Mouse (Mus musculus): ENCODE measurements around the gene Cdkn2c. TPM values are rescaled to one million over a fixed set of nuclear protein-coding genes. Genes with fewer than 3 reads are reported as not detected.

Gene Cdkn2c
- total and polyA plus RNA-seq, 2 experiments from 2014 or later, result 16.6 to 25.5 TPM

GRCm38 (mm10) chr4:109683561-109683960 lies 16.6 kb upstream of the Cdkn2c start:
- H3K36me3 ChIP-seq (replicated peaks; ENCODE audit: control insufficient read depth, insufficient read depth, low read length), result no peaks in the 10 kb centered on the region
- TF ChIP-seq CTCF (IDR thresholded peaks at IDR 0.05; ENCODE audit: low read depth) (no peak), EP300 (IDR thresholded peaks at IDR 0.05; ENCODE audit: low read depth) (no peak)
- no peak for ATAC-seq (ENCODE audit: insufficient read depth, low read depth)
- H3K27ac ChIP-seq (ENCODE audit: low read depth), result no peak overlapping the region
- no peak overlapping the region for H3K4me3 ChIP-seq (ENCODE audit: low read depth, low read length)
- H3K4me2 ChIP-seq (ENCODE audit: low read depth, low read length), result no peak overlapping the region
- no peak overlapping the region for H3K9ac ChIP-seq (replicated peaks; ENCODE audit: low read depth, low read length)
- H3K9me3 ChIP-seq (replicated peaks; ENCODE audit: control insufficient read depth, low read length), result no peaks in the 10 kb centered on the region
- 0 out of 2 replicates have a peak, but pooled peaks cover 5% of the 10 kb centered on the region for H3K4me1 ChIP-seq (ENCODE audit: control insufficient read depth, insufficient read depth)
- H3K27me3 ChIP-seq (ENCODE audit: control insufficient read depth, insufficient read depth, low read length), result no peaks in the 10 kb centered on the region
- 74% methylated on average over 2 of the region's 2 CpGs for WGBS
- no peak for DNase-seq (ENCODE audit: low spot score)

GRCm38 (mm10) chr4:109677221-109677620 lies 10.2 kb upstream of the Cdkn2c start:
- ATAC-seq (ENCODE audit: insufficient read depth, low read depth), result no peak
- no peaks in the 10 kb centered on the region for H3K27me3 ChIP-seq (ENCODE audit: control insufficient read depth, insufficient read depth, low read length)
- peak overlapping the region; percentile 78 for H3K9ac ChIP-seq (replicated peaks; ENCODE audit: low read depth, low read length)
- peak overlapping the region; percentile 94 for H3K27ac ChIP-seq (ENCODE audit: low read depth)
- TF ChIP-seq CTCF (IDR thresholded peaks at IDR 0.05; ENCODE audit: low read depth) (no peak), EP300 (IDR thresholded peaks at IDR 0.05; ENCODE audit: low read depth) (no peak)
- peak overlapping the region; percentile 74 for H3K4me2 ChIP-seq (ENCODE audit: low read depth, low read length)
- WGBS, result 0% methylated on average over 3 of the region's 3 CpGs
- no peak for DNase-seq (ENCODE audit: low spot score)
- peaks cover 15% of the 10 kb centered on the region; the same call in 1 of the 2 replicates for H3K4me1 ChIP-seq (ENCODE audit: control insufficient read depth, insufficient read depth)
- no peaks in the 10 kb centered on the region for H3K36me3 ChIP-seq (replicated peaks; ENCODE audit: control insufficient read depth, insufficient read depth, low read length)
- H3K9me3 ChIP-seq (replicated peaks; ENCODE audit: control insufficient read depth, low read length), result no peaks in the 10 kb centered on the region
- peak overlapping the region; percentile 86 for H3K4me3 ChIP-seq (ENCODE audit: low read depth, low read length)

- Histone ChIP-seq H3K9me3 (replicated peaks; ENCODE audit: control insufficient read depth, low read length) (no peaks in the 10 kb centered on the region), H3K27me3 (ENCODE audit: control insufficient read depth, insufficient read depth, low read length) (no peaks in the 10 kb centered on the region), H3K4me1 (ENCODE audit: control insufficient read depth, insufficient read depth) (peaks cover 15% of the 10 kb centered on the region; the same call in 1 of the 2 replicates), H3K4me3 (ENCODE audit: low read depth, low read length) (peak within 1 kb of the TSS; percentile 86), H3K27ac (ENCODE audit: low read depth) (peak within 1 kb of the TSS; percentile 94), H3K9ac (replicated peaks; ENCODE audit: low read depth, low read length) (peak within 1 kb of the TSS; percentile 78), H3K4me2 (ENCODE audit: low read depth, low read length) (peak within 1 kb of the TSS; percentile 74), H3K36me3 (replicated peaks; ENCODE audit: control insufficient read depth, insufficient read depth, low read length) (no peaks in the 10 kb centered on the region)
- ATAC-seq (ENCODE audit: insufficient read depth, low read depth), result peak; percentile 97
- WGBS, result under 1% methylated on average over 91 of the region's 107 CpGs
- TF ChIP-seq EP300 (IDR thresholded peaks at IDR 0.05; ENCODE audit: low read depth), result peak; percentile 73
- TF ChIP-seq CTCF (IDR thresholded peaks at IDR 0.05; ENCODE audit: low read depth), result peak; percentile 24; the same call in 1 of the 2 replicates
- DNase-seq (ENCODE audit: low spot score), result peak; percentile 97
Observed at GRCm38 (mm10) chr4:109676218-109677215, 9.5 kb upstream of the Cdkn2c start, which contains the start of gene Faf1. Gene Faf1 (plus strand): TSS chr4:109676588.

- no peaks in the 10 kb centered on the region for H3K27me3 ChIP-seq (ENCODE audit: control insufficient read depth, insufficient read depth, low read length)
- H3K36me3 ChIP-seq (replicated peaks; ENCODE audit: control insufficient read depth, insufficient read depth, low read length), result no peaks in the 10 kb centered on the region
- ATAC-seq (ENCODE audit: insufficient read depth, low read depth) (no peak), DNase-seq (ENCODE audit: low spot score) (no peak)
- no peak overlapping the region for H3K4me3 ChIP-seq (ENCODE audit: low read depth, low read length)
- H3K4me2 ChIP-seq (ENCODE audit: low read depth, low read length), result no peak overlapping the region
- no peak for TF ChIP-seq EP300 (IDR thresholded peaks at IDR 0.05; ENCODE audit: low read depth)
- TF ChIP-seq CTCF (IDR thresholded peaks at IDR 0.05; ENCODE audit: low read depth), result no peak
- H3K27ac ChIP-seq (ENCODE audit: low read depth), result no peak overlapping the region
- WGBS, result 76% methylated on average over 2 of the region's 2 CpGs
- peaks cover 10% of the 10 kb centered on the region; the same call in 1 of the 2 replicates for H3K4me1 ChIP-seq (ENCODE audit: control insufficient read depth, insufficient read depth)
- no peaks in the 10 kb centered on the region for H3K9me3 ChIP-seq (replicated peaks; ENCODE audit: control insufficient read depth, low read length)
- no peak overlapping the region for H3K9ac ChIP-seq (replicated peaks; ENCODE audit: low read depth, low read length)
Observed at GRCm38 (mm10) chr4:109674097-109674496, 7.1 kb upstream of the Cdkn2c start.

GRCm38 (mm10) chr4:109671941-109672340 lies 5.0 kb upstream of the Cdkn2c start:
- no peaks in the 10 kb centered on the region for H3K36me3 ChIP-seq (replicated peaks; ENCODE audit: control insufficient read depth, insufficient read depth, low read length)
- H3K9ac ChIP-seq (replicated peaks; ENCODE audit: low read depth, low read length), result no peak overlapping the region
- H3K27me3 ChIP-seq (ENCODE audit: control insufficient read depth, insufficient read depth, low read length), result no peaks in the 10 kb centered on the region
- no peak overlapping the region for H3K4me3 ChIP-seq (ENCODE audit: low read depth, low read length)
- no peak for ATAC-seq (ENCODE audit: insufficient read depth, low read depth)
- no peak overlapping the region for H3K4me2 ChIP-seq (ENCODE audit: low read depth, low read length)
- TF ChIP-seq CTCF (IDR thresholded peaks at IDR 0.05; ENCODE audit: low read depth) (no peak), EP300 (IDR thresholded peaks at IDR 0.05; ENCODE audit: low read depth) (no peak)
- no peak overlapping the region for H3K27ac ChIP-seq (ENCODE audit: low read depth)
- DNase-seq (ENCODE audit: low spot score), result no peak
- H3K4me1 ChIP-seq (ENCODE audit: control insufficient read depth, insufficient read depth), result peaks cover 5% of the 10 kb centered on the region; the same call in 1 of the 2 replicates
- WGBS, result 85% methylated on average over 1 of the region's 1 CpGs
- no peaks in the 10 kb centered on the region for H3K9me3 ChIP-seq (replicated peaks; ENCODE audit: control insufficient read depth, low read length)
